ENCODE assay signal across 8 mouse cellular contexts in genomic region chr5:121712232-121712933, GRCm38 (mm10). TPM values are rescaled to one million over a fixed set of nuclear protein-coding genes. Genes with fewer than 3 reads are reported as not detected.
DNase-seq lines count a peak whose midpoint lies in the region; ATAC-seq and TF ChIP-seq lines count a peak whose summit lies in the region.

No protein-coding gene starts in this region.

- no peak for TF ChIP-seq EP300 in stomach, postnatal 0 days (optimal IDR thresholded peaks at IDR 0.05)

- intact Hi-C loops in heart, postnatal 25 days (cut with DNase I): loop anchor here (5.0 kb wide), 3 partner anchors 50 to 130 kb away; partner anchors contain the start of genes Acad10 and Brap

- TF ChIP-seq POLR2A in brain, embryonic 14.5 days (IDR thresholded peaks at IDR 0.05; ENCODE audit: borderline replicate concordance, extremely low read depth, insufficient read depth, insufficient read length, poor library complexity, severe bottlenecking): no peak

- H3K9ac ChIP-seq in forebrain, embryonic 11.5 days (ENCODE audit: low read length): peak overlapping the region; percentile 98
- H3K9ac ChIP-seq in limb, embryonic 13.5 days: peak overlapping the region; percentile 97
- peak overlapping the region; percentile 98 for H3K9ac ChIP-seq in midbrain, embryonic 14.5 days (replicated peaks; ENCODE audit: low read length)
- H3K9ac ChIP-seq in stomach, postnatal 0 days (ENCODE audit: low read length): peak overlapping the region; percentile 96

- peaks cover 5% of the 10 kb centered on the region; the same call in 1 of the 2 replicates for H3K4me1 ChIP-seq in forebrain, embryonic 11.5 days (replicated peaks; ENCODE audit: control insufficient read depth, insufficient read depth, low read length)
- peaks cover 37% of the 10 kb centered on the region for H3K4me1 ChIP-seq in limb, embryonic 13.5 days
- peaks cover 27% of the 10 kb centered on the region for H3K4me1 ChIP-seq in midbrain, embryonic 14.5 days (ENCODE audit: control insufficient read depth, insufficient read depth, low read length)
- 0 out of 2 replicates have a peak, but pooled peaks cover 5% of the 10 kb centered on the region for H3K4me1 ChIP-seq in stomach, postnatal 0 days (replicated peaks; ENCODE audit: control insufficient read depth, insufficient read depth)

- no peaks in the 10 kb centered on the region for H3K36me3 ChIP-seq in forebrain, embryonic 11.5 days (ENCODE audit: control insufficient read depth, insufficient read depth, low read length)
- H3K36me3 ChIP-seq in limb, embryonic 13.5 days: peaks cover 3% of the 10 kb centered on the region; the same call in 1 of the 2 replicates
- no peaks in the 10 kb centered on the region for H3K36me3 ChIP-seq in midbrain, embryonic 14.5 days (ENCODE audit: control insufficient read depth, insufficient read depth, low read length)
- no peaks in the 10 kb centered on the region for H3K36me3 ChIP-seq in stomach, postnatal 0 days (ENCODE audit: control insufficient read depth, insufficient read depth, low read length)

- H3K9me3 ChIP-seq in forebrain, embryonic 11.5 days (ENCODE audit: control insufficient read depth, low read length): no peaks in the 10 kb centered on the region
- no peaks in the 10 kb centered on the region for H3K9me3 ChIP-seq in limb, embryonic 13.5 days
- no peaks in the 10 kb centered on the region for H3K9me3 ChIP-seq in midbrain, embryonic 14.5 days (ENCODE audit: control insufficient read depth, low read length)
- H3K9me3 ChIP-seq in stomach, postnatal 0 days (ENCODE audit: control insufficient read depth, low read length): no peaks in the 10 kb centered on the region

- DNase-seq in CD4-positive, CD25-positive, alpha-beta regulatory T cell, adult 2 months (ENCODE audit: low read depth, low spot score): peak; percentile 55
- peak; percentile 37 for DNase-seq in brain, embryonic 14.5 days (ENCODE audit: low read depth)
- DNase-seq in forebrain, embryonic 11.5 days (ENCODE audit: low spot score): peak; percentile 83
- peak; percentile 5 for DNase-seq in heart, postnatal 25 days (ENCODE audit: low spot score)
- DNase-seq in midbrain, embryonic 14.5 days: peak; percentile 73
- peak; percentile 66 for DNase-seq in stomach, postnatal 0 days (ENCODE audit: low spot score)

- peak overlapping the region; percentile 85 for H3K4me2 ChIP-seq in forebrain, embryonic 11.5 days (ENCODE audit: low read depth, low read length, severe bottlenecking)
- H3K4me2 ChIP-seq in limb, embryonic 13.5 days (replicated peaks): peak overlapping the region; percentile 89
- H3K4me2 ChIP-seq in midbrain, embryonic 14.5 days (ENCODE audit: low read length): peak overlapping the region; percentile 82
- H3K4me2 ChIP-seq in stomach, postnatal 0 days (replicated peaks; ENCODE audit: low read depth): peak overlapping the region; percentile 87

- H3K4me3 ChIP-seq in forebrain, embryonic 11.5 days (ENCODE audit: low read depth, low read length): peak overlapping the region; percentile 99
- peak overlapping the region; percentile 97 for H3K4me3 ChIP-seq in limb, embryonic 13.5 days
- peak overlapping the region; percentile 96 for H3K4me3 ChIP-seq in midbrain, embryonic 14.5 days (replicated peaks; ENCODE audit: low read depth, low read length)
- H3K4me3 ChIP-seq in stomach, postnatal 0 days (ENCODE audit: low read depth, low read length): peak overlapping the region; percentile 97

- no peak for ATAC-seq in CD4-positive, CD25-positive, alpha-beta regulatory T cell, adult 4 months
- peak; percentile 53 for ATAC-seq in forebrain, embryonic 11.5 days (replicated peaks; ENCODE audit: low FRiP score)
- ATAC-seq in limb, embryonic 13.5 days (ENCODE audit: low FRiP score, low read depth): peak; percentile 33
- peak; percentile 55 for ATAC-seq in midbrain, embryonic 14.5 days (ENCODE audit: low FRiP score, low TSS enrichment)
- peak; percentile 36 for ATAC-seq in stomach, postnatal 0 days (ENCODE audit: low FRiP score, low TSS enrichment)

- H3K27ac ChIP-seq in forebrain, embryonic 11.5 days (ENCODE audit: low read depth, low read length): peak overlapping the region; percentile 90
- H3K27ac ChIP-seq in limb, embryonic 13.5 days: peak overlapping the region; percentile 95
- peak overlapping the region; percentile 98 for H3K27ac ChIP-seq in midbrain, embryonic 14.5 days (replicated peaks; ENCODE audit: low read depth, low read length)
- H3K27ac ChIP-seq in stomach, postnatal 0 days (replicated peaks): peak overlapping the region; percentile 99

- H3K27me3 ChIP-seq in forebrain, embryonic 11.5 days (ENCODE audit: control insufficient read depth, insufficient read depth, low read length): no peaks in the 10 kb centered on the region
- no peaks in the 10 kb centered on the region for H3K27me3 ChIP-seq in limb, embryonic 13.5 days
- no peaks in the 10 kb centered on the region for H3K27me3 ChIP-seq in midbrain, embryonic 14.5 days (ENCODE audit: control insufficient read depth, insufficient read depth, low read length)
- no peaks in the 10 kb centered on the region for H3K27me3 ChIP-seq in stomach, postnatal 0 days (ENCODE audit: control insufficient read depth, insufficient read depth, low read length)

- WGBS in forebrain, embryonic 11.5 days: 0% methylated on average over 53 of the region's 66 CpGs
- WGBS in limb, embryonic 13.5 days: under 1% methylated on average over 39 of the region's 66 CpGs
- WGBS in midbrain, embryonic 14.5 days: under 1% methylated on average over 53 of the region's 66 CpGs
- WGBS in stomach, postnatal 0 days: 0% methylated on average over 21 of the region's 66 CpGs

- TF ChIP-seq CTCF in brain, embryonic 14.5 days (IDR thresholded peaks at IDR 0.05; ENCODE audit: borderline replicate concordance, extremely low read depth, insufficient read depth, insufficient read length): no peak
- TF ChIP-seq CTCF in stomach, postnatal 0 days (IDR thresholded peaks at IDR 0.05; ENCODE audit: low read depth): no peak

RNA-seq across cellular contexts. Expression of gene Atxn2, which starts 1.2 kb away (rescaled TPM):
- 10 to 100 TPM; 27.0 to 41.6 TPM for polyA plus RNA-seq in CD4-positive, CD25-positive, alpha-beta regulatory T cell, adult 4 months (2017; shearing (Covaris generic))
- 156 and 226 TPM in 2 replicates for polyA plus RNA-seq in brain, embryonic 14.5 days (2012; rRNA removed)
- polyA plus RNA-seq in forebrain, embryonic 11.5 days (2014; fragmentation: Nextera tagmentation; extraction: Ambion mirVana): 99.2 and 102 TPM in 2 replicates
- 100 to 1,000 TPM; 148 to 159 TPM for total RNA-seq in heart, postnatal 25 days (2021)
- 54.9 and 64.1 TPM in 2 replicates for polyA plus RNA-seq in limb, embryonic 13.5 days (2015; fragmentation: Nextera tagmentation; extraction: Ambion mirVana)
- polyA plus RNA-seq in midbrain, embryonic 14.5 days (2014; fragmentation: Nextera tagmentation; extraction: Ambion mirVana): 85.3 and 92.2 TPM in 2 replicates
- 30.5 and 35.6 TPM in 2 replicates for polyA plus RNA-seq in stomach, postnatal 0 days (2015; fragmentation: Nextera tagmentation; extraction: Ambion mirVana)

RNA-seq across cellular contexts. Expression of gene Brap, which starts 52.0 kb away (rescaled TPM):
- 10 to 100 TPM in 1 of 2 experiments, 1 to 10 TPM in 1; 8.0 to 13.6 TPM for polyA plus RNA-seq in CD4-positive, CD25-positive, alpha-beta regulatory T cell, adult 4 months (2017; shearing (Covaris generic))
- 31.4 and 41.5 TPM in 2 replicates for polyA plus RNA-seq in brain, embryonic 14.5 days (2012; rRNA removed)
- polyA plus RNA-seq in forebrain, embryonic 11.5 days (2014; fragmentation: Nextera tagmentation; extraction: Ambion mirVana): 45.5 and 48.1 TPM in 2 replicates
- 10 to 100 TPM; 26.7 to 27.0 TPM for total RNA-seq in heart, postnatal 25 days (2021)
- polyA plus RNA-seq in limb, embryonic 13.5 days (2015; fragmentation: Nextera tagmentation; extraction: Ambion mirVana): 43.2 and 43.9 TPM in 2 replicates
- polyA plus RNA-seq in midbrain, embryonic 14.5 days (2014; fragmentation: Nextera tagmentation; extraction: Ambion mirVana): 39.1 and 47.6 TPM in 2 replicates
- polyA plus RNA-seq in stomach, postnatal 0 days (2015; fragmentation: Nextera tagmentation; extraction: Ambion mirVana): 32.2 and 32.5 TPM in 2 replicates

RNA-seq across cellular contexts. Expression of gene Acad10, which starts 52.1 kb away (rescaled TPM):
- 1 to 10 TPM; 6.2 to 7.0 TPM for polyA plus RNA-seq in CD4-positive, CD25-positive, alpha-beta regulatory T cell, adult 4 months (2017; shearing (Covaris generic))
- 1.8 and 2.8 TPM in 2 replicates for polyA plus RNA-seq in brain, embryonic 14.5 days (2012; rRNA removed)
- 1.9 TPM in 2 replicates for polyA plus RNA-seq in forebrain, embryonic 11.5 days (2014; fragmentation: Nextera tagmentation; extraction: Ambion mirVana)
- 10 to 100 TPM; 18.6 to 21.7 TPM for total RNA-seq in heart, postnatal 25 days (2021)
- polyA plus RNA-seq in limb, embryonic 13.5 days (2015; fragmentation: Nextera tagmentation; extraction: Ambion mirVana): 2.2 and 2.3 TPM in 2 replicates
- 1.4 and 2.4 TPM in 2 replicates for polyA plus RNA-seq in midbrain, embryonic 14.5 days (2014; fragmentation: Nextera tagmentation; extraction: Ambion mirVana)
- polyA plus RNA-seq in stomach, postnatal 0 days (2015; fragmentation: Nextera tagmentation; extraction: Ambion mirVana): 3.0 and 4.0 TPM in 2 replicates

Comparison
In these comparisons a context has a peak if more than half of its experiments do, and no peak if none do; other contexts are left out.
1. DNase-seq: peak in every context shown above with its lines; median percentile 83 in forebrain, embryonic 11.5 days; 73 in midbrain, embryonic 14.5 days; 66 in stomach, postnatal 0 days; 55 in CD4-positive, CD25-positive, alpha-beta regulatory T cell, adult 2 months; 37 in brain, embryonic 14.5 days; 5 in heart, postnatal 25 days.